Mouse (Mus musculus): ENCODE results near the gene Tnik.

DNA sequence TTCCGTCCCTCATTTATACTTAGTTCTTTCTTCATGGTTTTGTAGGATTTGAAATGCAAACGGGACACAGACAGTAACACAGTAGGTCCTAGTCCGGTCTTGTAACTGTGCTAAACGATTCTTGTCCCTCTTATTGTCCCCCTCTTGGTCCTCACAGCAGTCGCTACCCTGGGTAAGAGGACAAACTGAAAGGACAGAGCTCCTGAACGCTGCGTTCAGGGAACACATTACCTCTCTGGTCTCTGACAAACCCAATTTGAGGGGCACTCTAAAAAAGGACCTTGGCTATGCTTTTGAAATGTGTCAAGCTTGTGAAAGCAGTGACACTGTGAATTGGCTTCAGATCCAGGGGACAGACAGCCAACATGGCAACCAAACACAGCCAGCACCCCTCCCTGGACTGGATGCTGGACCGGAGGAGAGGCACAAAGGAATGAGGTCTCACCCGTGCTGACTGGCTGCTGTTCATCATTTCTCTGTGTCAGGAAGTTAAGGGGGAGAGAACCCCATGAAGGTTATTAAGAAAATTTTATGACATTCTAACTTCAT is 37.6 kb upstream of the Tnik start:
- TF ChIP-seq CTCF (IDR thresholded peaks at IDR 0.05; ENCODE audit: low read depth) (no peak), EP300 (IDR thresholded peaks at IDR 0.05; ENCODE audit: low read depth) (no peak)

Data from heart, postnatal 0 days (tissue).